Mouse (Mus musculus): ENCODE measurements around the gene Vwa7. TPM values are rescaled to one million over a fixed set of nuclear protein-coding genes. Genes with fewer than 3 reads are reported as not detected.
A peak's percentile ranks its signal among the peaks of the same experiment; 100 is the strongest.
"Not testable (repeated sequence)": the region's sequence is repeated elsewhere in the genome, so short reads cannot be mapped to it uniquely, and the experiment has no call there.

The Vwa7 gene
- total RNA-seq (2018; cell fraction: chromatin; rRNA removed): under 1 TPM in 9 of 26 experiments, not detected in 17; 0.16 to 0.29 (median 0.20) TPM
- under 1 TPM in 24 of 26 experiments, not detected in 2; 0.03 to 0.18 (median 0.09) TPM for total RNA-seq (2018; cell fraction: cytosol; rRNA removed)
- under 1 TPM in 11 of 26 experiments, not detected in 15; 0.10 to 0.64 (median 0.17) TPM for total RNA-seq (2018; cell fraction: nucleus; rRNA removed)
- polyA plus RNA-seq (2018): 0.06 to 0.32 TPM (median 0.07 TPM) in 3 replicates

GRCm38 (mm10) chr17:35016376-35016775 is at the start of gene Vwa7:
Gene Vwa7 (plus strand): TSS chr17:35016579.
- no peak within 1 kb of the TSS for H3K27ac ChIP-seq

GRCm38 (mm10) chr17:34969822-34970221 is 46.6 kb upstream of the Vwa7 start, which contains the start of gene Gm20481:
Gene Gm20481 (plus strand): TSS chr17:34969912.
- H3K36me3 ChIP-seq (ENCODE audit: inconsistent target); H3K79me2 ChIP-seq (ENCODE audit: inconsistent target); H3K27ac ChIP-seq; H3K4me3 ChIP-seq (ENCODE audit: inconsistent target): not testable (repeated sequence)
- WGBS (ENCODE audit: missing documents): 84% methylated on average over 5 of the region's 11 CpGs

More at GRCm38 (mm10) chr17:35016376-35016775, at the start of gene Vwa7:
- WGBS (ENCODE audit: missing documents): 71% methylated on average over 12 of the region's 12 CpGs
- Histone ChIP-seq H3K79me2 (ENCODE audit: inconsistent target) (no peaks in the 10 kb centered on the region), H3K36me3 (ENCODE audit: inconsistent target) (peaks cover 39% of the 10 kb centered on the region), H3K4me3 (ENCODE audit: inconsistent target) (no peak within 1 kb of the TSS)

GRCm38 (mm10) chr17:34970850-34971249 is 45.5 kb upstream of the Vwa7 start:
- H3K4me3 ChIP-seq (ENCODE audit: inconsistent target); H3K27ac ChIP-seq; H3K79me2 ChIP-seq (ENCODE audit: inconsistent target); H3K36me3 ChIP-seq (ENCODE audit: inconsistent target): not testable (repeated sequence)
- no CpG with 5 or more reads among the region's 37 CpGs for WGBS (ENCODE audit: missing documents)

- not testable (repeated sequence) for H3K4me3 ChIP-seq (ENCODE audit: inconsistent target); H3K27ac ChIP-seq; H3K79me2 ChIP-seq (ENCODE audit: inconsistent target); H3K36me3 ChIP-seq (ENCODE audit: inconsistent target)
- 2% methylated on average over 7 of the region's 43 CpGs for WGBS (ENCODE audit: missing documents)
Observed at GRCm38 (mm10) chr17:34971694-34972068, 44.7 kb upstream of the Vwa7 start.

- Histone ChIP-seq H3K4me3 (ENCODE audit: inconsistent target) (peak within 1 kb of the TSS; percentile 20; the same call in 1 of the 2 replicates), H3K27ac (peak within 1 kb of the TSS; percentile 57)
- H3K79me2 ChIP-seq (ENCODE audit: inconsistent target); H3K36me3 ChIP-seq (ENCODE audit: inconsistent target): not testable (repeated sequence)
- under 1% methylated on average over 21 of the region's 33 CpGs for WGBS (ENCODE audit: missing documents)
Observed at GRCm38 (mm10) chr17:34972069-34972749, 44.2 kb upstream of the Vwa7 start, which contains the start of the genes Hspa1a and Hspa1l. Gene Hspa1a (minus strand): TSS chr17:34972156. Gene Hspa1l (plus strand): TSS chr17:34972703.

- Histone ChIP-seq H3K79me2 (ENCODE audit: inconsistent target) (no peaks in the 10 kb centered on the region), H3K4me3 (ENCODE audit: inconsistent target) (no peak overlapping the region), H3K36me3 (ENCODE audit: inconsistent target) (no peaks in the 10 kb centered on the region), H3K27ac (no peak overlapping the region)
- WGBS (ENCODE audit: missing documents): 96% methylated on average over 3 of the region's 3 CpGs
Observed at GRCm38 (mm10) chr17:34975581-34976492, 40.5 kb upstream of the Vwa7 start.

- Histone ChIP-seq H3K4me3 (ENCODE audit: inconsistent target) (no peak overlapping the region), H3K27ac (no peak overlapping the region), H3K36me3 (ENCODE audit: inconsistent target) (no peaks in the 10 kb centered on the region), H3K79me2 (ENCODE audit: inconsistent target) (no peaks in the 10 kb centered on the region)
- WGBS (ENCODE audit: missing documents): 93% methylated on average over 20 of the region's 20 CpGs
Observed at GRCm38 (mm10) chr17:34977000-34977399, 39.4 kb upstream of the Vwa7 start.

- peaks cover 12% of the 10 kb centered on the region for H3K79me2 ChIP-seq (ENCODE audit: inconsistent target)
- no peak overlapping the region for H3K4me3 ChIP-seq (ENCODE audit: inconsistent target)
- H3K27ac ChIP-seq: no peak overlapping the region
- WGBS (ENCODE audit: missing documents): 93% methylated on average over 26 of the region's 27 CpGs
- H3K36me3 ChIP-seq (ENCODE audit: inconsistent target): no peaks in the 10 kb centered on the region
Observed at GRCm38 (mm10) chr17:34978239-34978638, 38.1 kb upstream of the Vwa7 start.

- Histone ChIP-seq H3K36me3 (ENCODE audit: inconsistent target) (no peaks in the 10 kb centered on the region), H3K4me3 (ENCODE audit: inconsistent target) (no peak overlapping the region), H3K27ac (no peak overlapping the region), H3K79me2 (ENCODE audit: inconsistent target) (peaks cover 26% of the 10 kb centered on the region)
- WGBS (ENCODE audit: missing documents): 92% methylated on average over 4 of the region's 4 CpGs
Observed at GRCm38 (mm10) chr17:34979631-34980030, 36.7 kb upstream of the Vwa7 start.

GRCm38 (mm10) chr17:34980655-34981054 is 35.7 kb upstream of the Vwa7 start:
- peak overlapping the region; percentile 67 for H3K27ac ChIP-seq
- H3K4me3 ChIP-seq (ENCODE audit: inconsistent target): peak overlapping the region; percentile 84
- WGBS (ENCODE audit: missing documents): 19% methylated on average over 2 of the region's 2 CpGs
- H3K79me2 ChIP-seq (ENCODE audit: inconsistent target): peaks cover 31% of the 10 kb centered on the region
- peaks cover 4% of the 10 kb centered on the region; the same call in 1 of the 2 replicates for H3K36me3 ChIP-seq (ENCODE audit: inconsistent target)

- WGBS (ENCODE audit: missing documents): 1% methylated on average over 55 of the region's 58 CpGs
- peaks cover 11% of the 10 kb centered on the region; the same call in 1 of the 2 replicates for H3K36me3 ChIP-seq (ENCODE audit: inconsistent target)
- H3K79me2 ChIP-seq (ENCODE audit: inconsistent target): peaks cover 31% of the 10 kb centered on the region
- peak within 1 kb of the TSS; percentile 84 for H3K4me3 ChIP-seq (ENCODE audit: inconsistent target)
- peak within 1 kb of the TSS; percentile 68 for H3K27ac ChIP-seq
Observed at GRCm38 (mm10) chr17:34981690-34982180, 34.6 kb upstream of the Vwa7 start, which contains the start of gene Lsm2. Gene Lsm2 (plus strand): TSS chr17:34981862.

GRCm38 (mm10) chr17:34982328-34982727 is 34.1 kb upstream of the Vwa7 start:
- Histone ChIP-seq H3K36me3 (ENCODE audit: inconsistent target) (peaks cover 11% of the 10 kb centered on the region; the same call in 1 of the 2 replicates), H3K4me3 (ENCODE audit: inconsistent target) (peak overlapping the region; percentile 84), H3K79me2 (ENCODE audit: inconsistent target) (peaks cover 31% of the 10 kb centered on the region), H3K27ac (peak overlapping the region; percentile 68)
- WGBS (ENCODE audit: missing documents): 1% methylated on average over 15 of the region's 15 CpGs

GRCm38 (mm10) chr17:34984218-34984617 is 32.2 kb upstream of the Vwa7 start:
- peaks cover 11% of the 10 kb centered on the region; the same call in 1 of the 2 replicates for H3K36me3 ChIP-seq (ENCODE audit: inconsistent target)
- H3K79me2 ChIP-seq (ENCODE audit: inconsistent target): peaks cover 31% of the 10 kb centered on the region
- 94% methylated on average over 2 of the region's 2 CpGs for WGBS (ENCODE audit: missing documents)
- no peak overlapping the region for H3K4me3 ChIP-seq (ENCODE audit: inconsistent target)
- no peak overlapping the region for H3K27ac ChIP-seq

- H3K36me3 ChIP-seq (ENCODE audit: inconsistent target): no peaks in the 10 kb centered on the region
- H3K27ac ChIP-seq: no peak overlapping the region
Observed at GRCm38 (mm10) chr17:34994751-34995150, 21.6 kb upstream of the Vwa7 start.

More at GRCm38 (mm10) chr17:34994751-34995150, 21.6 kb upstream of the Vwa7 start:
- no peak overlapping the region for H3K4me3 ChIP-seq (ENCODE audit: inconsistent target)
- peaks cover 34% of the 10 kb centered on the region for H3K79me2 ChIP-seq (ENCODE audit: inconsistent target)
